Mouse (Mus musculus) MEL (cell line): Measurements from ENCODE around the gene Epo.

ENCODE experiments used
- CTCF ChIP-seq, 3 experiments: IDR thresholded peaks in 2 of 3; conservative IDR thresholded peaks in 1 of 3; 2 replicates each; pipeline ENCODE4 v1.5.1; 2011 to 2012; ENCODE audit warnings: low read length in 3 of 3, low read depth in 2 of 3, mild to moderate bottlenecking in 2 of 3, improper control_type of control experiment in 1 of 3, inconsistent platforms in 1 of 3, mixed read lengths in 1 of 3, moderate library complexity in 1 of 3; ENCODE audit not compliant: control insufficient read depth in 1 of 3, insufficient read depth in 1 of 3, poor library complexity in 1 of 3, severe bottlenecking in 1 of 3
- EP300 ChIP-seq, 2 experiments: IDR thresholded peaks; 2 replicates each; pipeline ENCODE4 v1.6.1; 2011; ENCODE audit warnings: improper control_type of control experiment in 2 of 2, low read length in 2 of 2, low read depth in 1 of 2, mild to moderate bottlenecking in 1 of 2
- MAX ChIP-seq: IDR thresholded peaks from 2 replicates; pipeline ENCODE4 v1.6.1; 2011; ENCODE audit warnings: low read length, improper control_type of control experiment
- NELFE ChIP-seq: IDR thresholded peaks from 2 replicates; pipeline ENCODE4 v1.6.1; 2011; ENCODE audit warnings: low read depth, low read length, improper control_type of control experiment
- POLR2A ChIP-seq, 2 experiments: IDR thresholded peaks; 2 replicates each; pipeline ENCODE4 v1.6.1; 2011 to 2012; ENCODE audit warnings: low read length in 2 of 2, mild to moderate bottlenecking in 2 of 2, control low read depth in 1 of 2, improper control_type of control experiment in 1 of 2, low read depth in 1 of 2, moderate library complexity in 1 of 2; ENCODE audit not compliant: control insufficient read depth in 1 of 2, insufficient read depth in 1 of 2, poor library complexity in 1 of 2

DNA sequence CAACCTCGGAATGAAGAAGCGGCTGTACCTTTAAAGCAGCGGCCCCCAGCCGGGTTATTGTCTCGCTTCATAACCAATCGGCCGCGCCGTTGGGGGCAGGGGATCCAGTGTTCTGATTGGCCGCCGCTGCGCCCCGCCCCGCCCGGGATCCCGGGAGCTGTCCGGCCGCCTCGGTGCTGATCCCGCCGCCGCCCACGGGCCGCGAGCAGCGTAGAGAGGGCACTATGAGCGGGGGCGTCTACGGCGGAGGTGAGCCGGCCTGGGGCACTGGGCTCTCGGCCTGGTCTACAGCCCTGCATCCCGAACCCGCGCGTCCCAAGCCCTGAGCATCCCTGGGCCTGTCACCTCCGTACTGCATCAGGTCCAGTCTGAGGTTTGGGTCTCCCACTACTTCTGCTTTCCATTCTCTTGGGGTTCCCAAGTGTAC lies 20.4 kb upstream of the Epo start, which contains the start of gene Actl6b:
- no peak for TF ChIP-seq CTCF (IDR thresholded peaks at IDR 0.05 in 2 of 3, conservative IDR thresholded peaks at IDR 0.05 in 1 of 3; ENCODE audit: control insufficient read depth in 1 of 3, insufficient read depth in 1 of 3, low read depth in 2 of 3, low read length in 3 of 3, poor library complexity in 1 of 3, severe bottlenecking in 1 of 3)
- TF ChIP-seq POLR2A (IDR thresholded peaks at IDR 0.05; ENCODE audit: control insufficient read depth in 1 of 2, insufficient read depth in 1 of 2, low read depth in 1 of 2, low read length in 2 of 2, poor library complexity in 1 of 2) = no peak
- TF ChIP-seq EP300 (IDR thresholded peaks at IDR 0.05; ENCODE audit: low read depth in 1 of 2, low read length in 2 of 2) = peak in 1 of 2 experiments; percentile 47; a peak in 1 of 4 replicates
- TF ChIP-seq NELFE = no peak
- TF ChIP-seq MAX = no peak
